Mouse (Mus musculus) right cerebral cortex, adult 18-20 months (tissue): ENCODE data around the gene Dpp10.

ENCODE experiments used
- DNase-seq: peaks from one replicate; pipeline ENCODE4 v3.0.0; 2022; ENCODE audit warnings: mixed read lengths

Dpp10 gene

GRCm38 (mm10) chr1:124044925-124045640 lies at the start of gene Dpp10:
TSS of gene Dpp10 (minus strand) at chr1:124045559.
- peak; percentile 64 for DNase-seq

GRCm38 (mm10) chr1:124048544-124048943 lies 3.2 kb upstream of the Dpp10 start:
- no peak for DNase-seq

- DNase-seq = peak; percentile 70
Observed at GRCm38 (mm10) chr1:124045761-124046300, 472 bp upstream of the Dpp10 start.

GRCm38 (mm10) chr1:124044161-124044560 lies 1.2 kb downstream of the Dpp10 start:
- peak; percentile 39 for DNase-seq

GRCm38 (mm10) chr1:124043421-124043820 lies 1.9 kb downstream of the Dpp10 start:
- DNase-seq = peak; percentile 17

- DNase-seq = peak; percentile 56
Observed at GRCm38 (mm10) chr1:124041559-124041958, 3.8 kb downstream of the Dpp10 start.

- no peak for DNase-seq
Observed at GRCm38 (mm10) chr1:124035306-124035990, 9.9 kb downstream of the Dpp10 start.

GRCm38 (mm10) chr1:124032677-124033076 lies 12.7 kb downstream of the Dpp10 start:
- no peak for DNase-seq

GRCm38 (mm10) chr1:124031968-124032367 lies 13.4 kb downstream of the Dpp10 start:
- no peak for DNase-seq

- no peak for DNase-seq
Observed at GRCm38 (mm10) chr1:124002797-124003196, 42.6 kb downstream of the Dpp10 start.

- no peak for DNase-seq
Observed at GRCm38 (mm10) chr1:123995780-123996179, 49.6 kb downstream of the Dpp10 start.

GRCm38 (mm10) chr1:123985324-123986024 lies 59.9 kb downstream of the Dpp10 start:
- DNase-seq = no peak

- DNase-seq = no peak
Observed at GRCm38 (mm10) chr1:123978597-123978996, 66.8 kb downstream of the Dpp10 start.

GRCm38 (mm10) chr1:123974621-123975020 lies 70.7 kb downstream of the Dpp10 start:
- DNase-seq = no peak

- DNase-seq = no peak
Observed at GRCm38 (mm10) chr1:123946149-123946548, 99.2 kb downstream of the Dpp10 start.

GRCm38 (mm10) chr1:123940826-123941225 lies 104.5 kb downstream of the Dpp10 start:
- no peak for DNase-seq

GRCm38 (mm10) chr1:123933812-123934727 lies 111.3 kb downstream of the Dpp10 start:
- DNase-seq = no peak

- DNase-seq = no peak
Observed at GRCm38 (mm10) chr1:123928003-123928370, 117.4 kb downstream of the Dpp10 start.

GRCm38 (mm10) chr1:123927278-123928002 lies 117.9 kb downstream of the Dpp10 start:
- no peak for DNase-seq

- DNase-seq = no peak
Observed at GRCm38 (mm10) chr1:123924905-123925304, 120.5 kb downstream of the Dpp10 start.

- no peak for DNase-seq
Observed at GRCm38 (mm10) chr1:123923907-123924306, 121.5 kb downstream of the Dpp10 start.

GRCm38 (mm10) chr1:123919606-123920005 lies 125.8 kb downstream of the Dpp10 start:
- no peak for DNase-seq
